Mouse (Mus musculus): Measurements from ENCODE around the gene Col5a1.

Col5a1 gene

DNA sequence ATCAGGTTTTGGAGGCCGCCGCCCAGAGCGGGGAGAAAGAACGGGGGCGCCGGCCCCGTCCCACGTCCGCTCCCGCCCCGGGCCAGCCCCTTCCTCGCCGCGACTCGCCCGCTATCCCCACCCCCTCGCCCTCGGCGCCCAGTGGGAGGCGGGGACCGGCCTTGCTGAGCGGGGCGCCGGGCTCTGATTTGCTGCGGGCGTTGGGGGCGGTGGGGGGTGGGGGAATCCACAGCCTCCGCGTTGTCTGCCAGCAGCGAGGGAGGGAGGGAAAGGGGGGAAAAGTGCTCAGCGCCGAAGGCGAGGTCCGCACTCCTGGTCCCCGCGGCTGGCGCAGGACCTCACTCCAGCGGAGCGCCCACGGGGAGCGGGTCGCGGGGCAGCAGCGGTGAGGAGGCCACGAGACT, at the start of gene Col5a1:
TSS of gene Col5a1 (plus strand) at position 278 of the 404 bp plus-strand sequence.
- peak; percentile 89 to 94 for DNase-seq

DNA sequence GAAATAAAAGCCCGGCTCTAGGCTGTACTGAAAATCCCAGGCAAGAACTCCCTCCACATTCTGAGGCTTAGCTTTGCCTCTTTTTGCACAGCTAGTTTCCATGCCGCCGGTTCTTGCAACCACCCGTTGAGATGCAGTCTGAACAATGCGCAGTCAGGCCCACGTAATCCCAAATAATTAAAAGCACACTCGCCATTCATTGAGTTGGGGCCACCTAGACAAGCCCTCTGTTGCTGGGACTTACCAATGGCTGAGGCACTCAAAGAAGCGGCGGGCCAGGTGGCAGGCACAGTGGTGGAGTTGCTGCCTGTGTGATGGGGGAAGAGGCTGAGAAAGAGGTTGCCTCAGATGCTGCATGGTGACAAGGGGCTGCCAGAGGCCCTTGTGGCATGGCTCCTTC, 48.1 kb upstream of the Col5a1 start:
- DNase-seq: no peak

DNA sequence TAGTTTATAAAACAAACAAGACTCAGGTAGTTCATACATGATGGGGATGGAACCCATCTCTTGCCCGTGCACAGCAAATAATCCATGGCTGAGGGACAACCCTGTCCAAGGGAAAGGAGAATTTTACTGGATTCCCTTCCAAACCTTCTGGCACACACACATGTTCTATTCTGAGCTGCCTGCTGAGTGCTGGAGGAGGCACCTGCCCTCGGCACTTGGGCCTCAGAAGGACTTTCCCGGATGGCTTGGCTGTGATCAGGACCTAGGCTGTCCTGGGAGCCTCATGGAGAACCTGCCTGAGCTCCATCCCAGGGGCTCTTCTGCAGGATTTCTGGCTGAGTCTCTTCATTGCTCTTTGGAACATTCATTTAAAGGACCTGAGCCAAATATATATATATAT, 45.3 kb upstream of the Col5a1 start:
- no peak for DNase-seq

DNA sequence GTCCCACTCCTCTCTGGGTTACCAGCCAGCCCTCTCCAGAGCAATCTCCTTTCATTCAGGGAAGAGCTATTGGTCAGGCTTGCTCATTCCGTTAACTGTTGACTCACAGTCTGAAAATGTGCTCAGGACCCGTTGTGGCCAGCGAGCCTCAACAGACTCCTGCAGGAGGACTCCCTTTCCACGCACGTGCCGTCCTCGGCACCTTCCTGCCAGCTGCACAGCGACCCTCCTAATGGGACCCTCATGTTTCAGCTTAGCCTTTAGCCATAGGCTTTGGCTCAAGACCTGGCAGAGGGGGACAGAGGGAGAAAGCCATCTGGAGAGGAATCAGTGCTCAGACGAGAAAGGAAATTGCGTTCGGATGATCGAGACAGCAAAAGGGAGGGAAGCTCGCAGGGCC, 43.3 kb upstream of the Col5a1 start:
- no peak for DNase-seq

DNA sequence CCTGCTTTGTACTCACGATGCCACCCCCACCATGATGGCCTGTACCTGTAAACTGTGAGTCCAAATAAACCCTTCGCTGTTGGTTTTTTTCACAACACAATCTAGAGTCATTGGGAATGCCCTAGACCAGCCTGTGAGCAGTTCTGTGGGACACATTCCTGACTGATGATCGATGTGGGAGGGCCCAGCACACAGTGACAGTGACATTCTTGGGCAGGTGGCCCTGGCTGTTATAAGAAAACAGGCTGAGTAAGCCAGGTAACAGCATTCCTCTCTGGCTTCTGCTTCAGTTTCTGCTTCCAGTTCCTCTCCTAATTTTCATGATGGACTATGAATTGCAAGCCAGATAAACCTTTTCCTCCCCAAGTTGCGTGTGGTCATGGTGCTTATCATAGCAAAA, 41.3 kb upstream of the Col5a1 start:
- no peak for DNase-seq

DNA sequence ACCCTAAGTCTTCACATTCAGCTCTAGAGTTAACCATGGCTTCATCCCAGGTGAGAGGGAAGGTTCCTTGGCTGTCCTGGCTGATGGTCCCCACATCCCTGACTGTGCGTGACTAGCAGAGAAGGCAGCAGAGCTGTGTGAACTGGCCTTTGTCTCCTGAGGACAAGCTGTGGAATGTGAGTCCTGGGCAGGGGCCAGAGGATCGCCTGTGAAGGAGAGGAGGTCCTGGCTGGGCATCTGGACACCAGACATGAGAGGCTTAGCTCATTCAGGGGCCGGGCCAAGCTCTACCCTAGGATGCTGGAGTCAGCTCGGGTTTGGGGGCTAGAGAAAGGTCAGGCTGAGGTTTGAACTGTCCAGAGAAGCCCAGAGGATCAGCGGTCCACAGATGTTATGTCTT, 39.2 kb upstream of the Col5a1 start:
- peak; percentile 29 to 49 for DNase-seq

DNA sequence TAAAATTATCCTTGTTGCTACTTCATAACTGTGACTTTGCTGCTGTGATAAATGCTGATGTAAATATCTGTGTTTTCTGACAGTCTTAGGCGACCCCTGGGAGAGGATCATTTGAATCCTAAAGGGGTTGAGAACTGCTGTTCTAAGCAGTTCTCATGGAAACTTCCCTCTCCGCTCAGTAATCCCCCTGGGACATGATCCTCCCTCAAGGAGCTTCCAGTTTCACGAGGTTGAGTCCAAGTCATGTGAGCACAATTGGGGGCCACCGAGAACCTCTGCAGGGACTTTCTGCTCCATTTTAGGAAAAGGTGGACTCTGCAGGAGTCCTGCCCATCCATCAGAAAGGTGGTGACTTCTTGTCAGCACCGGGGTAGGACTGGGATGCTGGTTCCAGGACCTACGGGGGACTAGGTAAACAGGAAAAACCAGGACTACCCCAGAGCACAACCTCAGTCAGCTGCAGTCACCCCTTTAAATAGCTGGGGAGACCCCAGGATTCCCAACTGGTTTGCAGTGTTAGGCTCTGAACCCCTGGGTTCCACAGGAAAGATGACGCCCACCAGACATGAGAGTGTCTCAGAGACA, 38.3 kb upstream of the Col5a1 start:
- DNase-seq: no peak

DNA sequence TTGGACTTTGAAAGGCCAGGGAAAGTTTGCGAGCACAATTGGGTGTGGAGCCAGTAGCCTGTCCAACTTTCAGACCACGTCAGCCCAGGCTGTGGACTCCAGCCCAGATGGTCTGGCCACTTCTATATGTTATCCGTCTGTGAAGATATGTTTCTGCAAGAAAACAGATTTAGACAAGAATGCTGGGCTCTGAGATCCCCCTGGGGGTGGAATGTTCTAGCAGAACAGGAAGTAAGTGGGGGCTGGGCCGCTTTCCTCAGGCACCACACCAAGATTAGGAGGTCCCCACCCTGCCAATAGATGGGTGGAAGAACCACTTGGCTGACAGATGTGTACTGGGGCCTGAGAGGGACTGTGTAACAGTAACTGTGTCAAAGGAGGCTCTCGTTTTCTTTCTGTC, 37.8 kb upstream of the Col5a1 start:
- DNase-seq: peak; percentile 63 to 75

DNA sequence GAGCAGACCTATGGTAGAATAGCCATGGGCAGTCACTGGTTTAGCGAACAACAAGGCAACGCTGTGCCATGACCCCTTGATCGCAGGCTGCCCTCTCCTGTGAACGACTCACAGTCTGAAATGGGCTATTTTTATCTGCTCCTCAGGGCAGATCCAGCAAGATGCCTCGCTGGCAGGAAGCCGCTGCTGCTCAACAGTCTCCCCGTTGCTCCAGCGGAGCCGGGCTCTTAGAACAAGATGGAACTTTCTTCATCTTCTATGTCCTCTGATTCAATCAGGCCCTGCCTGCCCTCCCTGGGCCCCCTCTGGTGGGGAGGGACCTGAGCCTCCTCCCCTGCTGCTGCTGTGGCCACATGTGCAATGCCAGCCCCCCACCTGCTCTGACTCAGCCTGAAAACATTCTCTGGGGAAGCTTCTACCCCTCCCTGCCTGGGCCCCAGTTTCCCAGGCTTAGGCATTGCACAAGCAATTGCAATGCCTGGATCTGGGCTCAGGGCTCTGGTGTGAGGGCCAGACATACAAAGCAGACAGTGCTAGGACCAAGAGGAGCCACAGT, 27.8 kb upstream of the Col5a1 start:
- peak; percentile 31 to 42 for DNase-seq

DNA sequence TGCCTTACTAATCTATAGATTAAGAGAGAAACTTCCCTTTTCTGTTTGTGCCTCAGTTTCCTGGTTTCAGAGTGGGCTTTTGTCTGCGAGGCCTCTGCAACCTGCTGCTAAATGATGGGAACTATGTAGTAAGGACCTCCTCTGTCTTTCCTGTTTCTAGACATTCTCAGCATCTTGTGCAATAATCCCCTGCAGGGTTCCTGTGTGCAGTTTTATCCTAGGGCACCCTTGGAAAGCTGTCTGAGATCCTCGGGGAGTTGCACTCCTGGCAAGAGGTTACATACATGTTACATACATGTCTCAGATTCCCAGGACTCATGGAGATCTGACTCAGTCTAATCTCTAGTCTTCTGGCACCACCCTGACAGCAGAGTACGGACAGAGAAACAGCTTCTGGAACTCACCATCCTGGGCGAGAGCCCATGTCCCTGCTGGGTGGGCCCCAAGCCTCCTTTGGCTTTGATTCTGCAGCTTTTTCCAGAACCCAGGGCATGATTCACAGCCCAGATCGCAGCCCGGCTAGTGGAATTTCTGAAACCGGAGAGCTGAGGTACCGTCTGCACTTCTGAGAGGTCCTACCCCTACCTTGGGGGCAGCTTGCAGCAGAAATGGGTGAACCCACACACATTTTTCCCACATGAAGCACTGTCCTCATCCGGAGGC, 24.5 kb upstream of the Col5a1 start:
- DNase-seq: no peak

DNA sequence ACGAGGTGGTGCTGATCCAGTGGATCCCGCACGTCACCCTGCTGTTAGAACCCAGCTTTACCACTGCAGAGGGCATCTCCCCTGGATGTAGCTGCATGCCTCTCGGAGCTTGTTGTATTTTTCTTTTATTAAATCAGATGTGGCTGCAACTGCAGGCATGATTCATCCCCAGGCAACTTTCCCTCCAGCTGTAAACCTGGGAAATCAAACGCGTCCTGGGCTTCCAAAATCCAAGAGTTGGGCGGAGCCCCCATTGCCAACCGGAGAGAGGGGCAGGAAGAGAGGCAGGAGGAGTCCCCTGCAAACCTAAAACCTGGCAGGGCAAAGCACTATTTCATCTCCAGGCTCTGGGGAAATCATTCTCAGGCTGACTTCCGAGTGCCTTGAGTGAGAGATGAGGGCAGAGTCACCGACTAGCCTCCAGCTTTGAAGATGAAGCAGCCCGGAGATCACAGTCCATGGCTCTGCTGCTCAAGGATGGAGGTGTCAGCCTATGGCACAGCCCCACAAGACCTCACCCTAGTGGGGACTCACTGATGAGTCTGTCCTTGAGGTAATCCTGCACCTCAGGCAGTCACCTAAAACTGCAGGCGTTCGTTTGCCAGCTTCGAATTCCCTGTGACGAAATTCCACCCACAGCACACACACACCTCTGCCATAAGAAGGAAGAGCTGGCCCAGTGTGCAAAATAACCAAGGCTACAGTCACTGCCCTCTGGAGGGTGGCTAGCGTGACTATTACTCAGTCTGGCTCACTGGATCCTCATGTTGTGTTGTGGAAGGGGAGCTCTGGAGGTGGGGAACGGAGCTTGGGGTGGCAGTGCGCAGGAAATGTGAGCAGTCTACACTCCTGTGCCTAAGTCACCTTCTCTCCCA, 21.5 kb upstream of the Col5a1 start:
- DNase-seq: no peak

DNA sequence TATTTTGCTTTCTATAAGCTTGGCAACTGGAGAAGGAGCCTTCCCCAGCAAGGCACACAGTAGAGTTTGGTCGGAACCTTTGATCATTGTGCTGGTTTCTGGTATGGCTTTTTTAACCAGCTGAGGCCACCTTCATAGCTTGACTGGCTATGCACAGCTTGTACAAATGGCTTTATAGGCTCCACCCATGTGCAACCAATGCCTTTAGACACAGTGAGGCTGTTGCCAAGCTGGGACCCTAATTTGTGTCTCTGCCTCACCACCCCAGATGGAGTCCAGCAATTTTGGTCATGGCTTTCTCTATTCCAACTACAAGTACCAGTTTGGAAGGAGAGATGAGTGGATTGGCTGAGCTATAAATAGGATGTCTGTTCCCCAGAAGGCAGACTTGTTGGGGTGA, 15.6 kb upstream of the Col5a1 start:
- DNase-seq: no peak

DNA sequence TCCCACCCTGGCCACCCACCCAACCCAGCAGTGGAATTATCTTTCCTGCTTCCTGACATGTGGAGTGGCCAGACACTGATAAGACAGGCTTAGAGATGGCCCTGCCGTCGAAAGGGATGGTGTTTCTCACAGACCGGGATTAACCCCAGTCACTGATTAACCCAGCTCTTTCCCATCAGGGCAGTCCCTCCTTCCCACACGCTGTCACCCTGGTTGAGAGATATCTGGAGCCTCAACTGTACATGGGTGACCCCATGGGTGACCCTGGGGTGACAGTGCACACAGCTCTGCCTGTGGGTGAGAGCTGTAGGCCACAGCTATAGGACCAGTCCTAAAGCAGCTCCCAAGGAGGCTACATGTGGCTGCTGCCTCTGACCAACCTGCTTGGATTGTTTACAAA, 15.2 kb upstream of the Col5a1 start:
- DNase-seq: peak in 1 of 2 experiments; percentile 20

DNA sequence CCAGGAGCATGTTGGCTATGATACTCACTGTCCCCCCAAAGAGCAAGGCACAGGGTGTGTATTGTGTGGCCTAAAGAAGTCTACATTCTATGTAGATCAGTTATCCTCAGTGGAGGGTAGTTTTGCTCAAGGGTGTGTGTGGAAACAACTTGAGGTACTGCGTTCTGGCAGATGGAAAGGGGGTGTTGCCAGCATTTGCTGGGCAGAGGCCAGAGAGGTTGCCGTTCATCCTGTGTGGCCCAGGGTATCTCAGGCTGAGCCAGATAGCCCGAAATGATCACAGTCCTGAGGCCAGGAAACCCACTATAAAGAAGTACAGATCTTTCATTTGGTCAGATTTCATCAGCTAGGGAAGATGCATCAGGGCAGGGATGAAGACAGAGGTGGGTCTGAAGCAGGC, 13.9 kb upstream of the Col5a1 start:
- no peak for DNase-seq

DNA sequence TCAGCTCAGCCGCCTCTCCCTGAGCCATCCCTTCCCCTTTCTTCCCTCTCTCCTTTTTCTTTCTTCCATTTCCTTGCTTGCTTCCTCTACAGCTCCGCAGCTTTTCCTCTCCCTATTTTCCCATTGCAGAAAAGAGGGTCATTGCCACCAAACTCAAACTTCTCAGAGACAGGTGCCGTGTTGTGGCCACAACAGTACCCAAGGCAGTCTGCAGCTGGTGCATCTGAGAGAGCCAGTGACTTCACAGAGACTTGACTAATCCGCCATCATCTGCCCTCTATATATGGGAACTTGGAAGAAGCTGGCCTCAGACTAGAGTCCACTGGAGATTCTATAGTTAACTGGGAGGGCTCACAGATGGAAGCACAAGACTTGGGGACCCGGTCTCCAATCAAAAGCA, 13.2 kb upstream of the Col5a1 start:
- DNase-seq: no peak

DNA sequence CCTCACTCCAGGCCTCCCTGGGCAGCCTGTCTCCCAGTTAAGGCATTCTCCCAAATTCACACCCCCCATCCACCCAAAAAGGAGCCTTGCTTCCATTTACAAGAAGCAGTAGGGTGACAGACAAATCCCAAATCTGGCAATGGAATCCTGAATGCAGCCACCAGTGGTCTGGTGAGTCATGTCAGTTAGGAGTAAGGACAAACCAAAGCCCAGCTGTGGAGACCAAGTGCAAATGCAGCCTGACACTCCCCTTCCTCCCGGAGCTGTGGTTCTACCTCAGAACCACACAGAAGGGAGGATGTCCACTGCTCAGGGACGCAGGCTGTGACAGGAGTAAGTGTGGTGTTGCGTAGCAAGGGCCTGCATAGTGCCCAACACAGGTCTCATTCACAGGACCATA, 11.6 kb upstream of the Col5a1 start:
- no peak for DNase-seq

DNA sequence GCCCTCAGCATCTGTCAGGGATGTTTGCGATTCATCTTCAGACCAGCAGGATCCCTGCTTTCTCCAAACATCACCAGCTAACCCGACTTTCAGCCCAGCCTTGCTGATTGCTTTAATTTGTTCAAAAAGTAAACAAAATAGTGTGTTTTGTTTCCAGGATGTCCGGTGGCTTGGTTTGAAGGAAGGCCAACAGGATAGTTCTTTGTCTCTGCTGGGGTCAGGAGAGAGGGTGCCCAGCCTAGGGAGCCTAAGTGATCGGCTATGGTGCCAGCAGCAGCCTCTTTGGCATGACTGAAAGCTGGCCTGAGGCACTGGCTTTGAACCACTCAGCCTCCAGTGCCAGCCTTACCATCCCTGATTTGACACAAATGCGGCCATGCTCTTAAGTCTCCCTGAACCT, 11.0 kb upstream of the Col5a1 start:
- DNase-seq: no peak

DNA sequence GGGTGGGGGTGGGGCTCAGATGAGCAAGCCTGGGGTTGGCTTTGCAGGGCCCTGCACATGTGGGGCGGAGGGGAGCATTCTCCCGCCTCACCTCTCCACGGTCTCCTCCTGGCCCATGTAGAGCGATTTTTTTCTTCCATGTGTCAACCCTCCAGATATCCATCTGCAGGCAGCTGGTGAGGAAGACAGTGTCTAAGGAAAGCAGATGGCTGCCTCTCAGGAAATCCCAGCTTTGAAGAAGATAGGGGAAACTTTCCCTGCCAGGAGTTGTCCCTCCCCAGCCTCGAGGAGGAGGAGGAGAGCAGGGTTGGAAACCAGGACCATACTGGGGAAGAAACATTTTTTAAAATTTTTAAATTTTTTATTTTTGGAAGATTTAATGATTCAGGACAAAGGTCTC, 10.4 kb upstream of the Col5a1 start:
- DNase-seq: no peak

DNA sequence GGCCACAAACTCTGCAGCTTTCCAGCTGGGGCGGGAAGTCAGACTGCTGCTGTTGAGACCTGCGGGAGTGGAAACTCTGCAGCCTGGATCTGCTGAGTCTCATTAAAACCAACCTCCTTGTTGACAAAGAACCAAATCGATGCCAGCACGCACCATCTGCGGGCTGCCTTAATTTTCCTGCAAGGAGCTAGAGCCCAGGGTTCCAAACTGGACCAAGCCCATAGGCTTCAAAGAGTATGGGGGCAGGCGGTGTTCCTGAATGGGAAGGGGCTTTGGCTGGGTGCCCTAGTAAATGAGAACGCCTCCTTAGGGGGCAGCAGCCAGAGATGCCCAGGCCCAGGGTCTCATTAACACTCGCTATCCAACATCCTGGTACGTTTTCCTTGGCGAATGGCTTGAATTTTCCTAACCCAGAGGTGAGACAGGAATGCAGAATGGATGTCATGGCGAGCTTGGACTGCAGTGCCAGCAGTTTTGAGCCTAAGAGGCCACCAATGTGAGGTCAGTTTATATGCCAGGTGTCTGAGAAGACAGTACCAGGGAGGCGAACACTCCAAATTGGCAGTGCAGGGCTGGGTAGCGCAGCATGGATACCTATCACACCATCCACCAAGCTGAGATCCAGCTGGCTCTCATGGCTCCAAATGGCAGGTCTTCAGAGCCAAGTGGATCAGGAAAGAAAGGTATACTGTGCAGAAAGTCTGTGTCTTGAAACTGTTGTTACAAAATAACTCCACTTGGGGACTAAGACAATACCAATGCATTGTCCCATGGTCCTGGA, 9.3 kb upstream of the Col5a1 start:
- no peak for DNase-seq

DNA sequence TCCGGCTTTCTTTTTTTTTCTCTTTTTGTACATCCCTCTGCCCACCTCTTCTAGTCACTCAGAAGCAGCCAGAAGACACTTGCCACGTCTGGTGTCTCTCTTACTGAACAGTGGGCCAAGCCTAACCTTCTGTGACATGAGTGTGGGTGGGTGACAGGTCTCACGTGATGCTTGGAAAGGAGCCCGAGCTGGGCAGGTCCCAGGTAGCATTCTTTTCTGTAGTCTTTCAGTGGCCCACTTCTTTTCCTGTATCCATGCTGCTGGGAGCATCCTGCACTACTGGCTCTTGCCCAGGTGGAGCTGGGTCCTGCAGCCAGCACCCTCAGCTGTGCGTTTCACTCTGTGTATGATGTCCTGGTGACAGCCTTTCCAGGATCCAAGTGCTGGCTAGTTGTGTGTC, 8.2 kb upstream of the Col5a1 start:
- DNase-seq: no peak

DNA sequence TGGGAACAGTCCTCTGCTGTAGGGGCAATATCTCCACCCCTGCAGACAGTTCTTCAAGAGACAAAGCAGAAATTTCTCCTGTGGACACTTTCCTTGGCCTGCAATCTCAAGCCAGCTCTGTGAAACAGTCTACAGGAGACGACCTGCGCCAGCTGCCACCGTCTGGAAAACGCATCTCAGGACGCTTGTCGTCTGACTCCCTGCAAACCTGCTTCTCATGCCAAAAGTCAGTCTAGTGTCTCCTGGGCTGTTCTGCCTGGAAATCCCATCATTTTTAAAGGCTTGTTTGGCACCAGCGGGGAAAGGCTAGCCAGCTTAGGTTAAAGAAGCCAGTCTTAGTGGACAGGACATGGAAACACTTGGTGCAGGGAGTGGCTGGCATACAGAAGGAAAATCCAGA, 2.9 kb upstream of the Col5a1 start:
- DNase-seq: no peak

DNA sequence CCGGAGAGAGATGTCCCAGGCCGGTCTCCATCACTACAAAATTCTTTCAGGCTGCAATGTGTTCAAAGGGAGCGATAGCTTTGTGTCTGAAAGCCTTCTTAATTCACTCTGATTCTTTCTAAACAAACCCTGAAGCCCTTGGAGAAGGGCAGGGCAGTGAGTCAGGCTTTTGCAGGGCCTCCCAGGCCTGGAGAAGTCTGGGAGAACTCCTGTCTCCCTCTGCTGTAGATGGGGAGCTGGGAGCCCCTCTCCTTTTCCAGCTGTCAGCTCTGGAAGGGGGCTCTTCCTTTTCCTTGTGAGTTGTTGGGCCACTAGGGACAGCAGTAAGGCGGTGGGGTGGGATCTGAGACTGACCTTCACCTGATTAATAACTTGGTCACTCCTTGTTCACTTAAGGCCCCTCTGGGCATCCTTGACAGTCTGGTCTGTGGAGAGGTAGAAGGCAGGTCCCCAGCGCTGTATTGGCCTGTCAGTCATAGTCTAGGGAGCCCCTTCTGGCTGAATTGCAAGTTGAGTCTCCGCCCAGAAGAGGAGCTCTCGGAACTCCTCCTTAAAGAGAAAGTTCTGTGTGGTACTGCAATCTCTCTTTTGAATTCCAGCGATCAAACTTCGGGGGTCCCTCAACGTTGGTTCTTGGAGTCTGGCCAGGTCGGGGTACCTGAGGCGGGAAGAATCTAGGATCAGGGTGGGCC, 623 bp upstream of the Col5a1 start:
- peak in 1 of 2 experiments; percentile 78 for DNase-seq

All from kidney, postnatal 4 days (tissue).